Comparison of ENCODE assay signal across 11 mouse cellular contexts in genomic region chr16:21353545-21353944, GRCm38 (mm10).
A peak's percentile ranks its signal among the peaks of the same experiment; 100 is the strongest.
DNase-seq lines count a peak whose midpoint lies in the region; ATAC-seq and TF ChIP-seq lines count a peak whose summit lies in the region.
"Had no signal": no experiment of that assay in that cellular context is flagged by ENCODE, and none has a peak within 500 bp of the region (broad histone marks: within the 10 kb centered on the region; RNA-seq: fewer than 3 reads in every experiment).

No protein-coding gene starts in this region.

- no peak for TF ChIP-seq CTCF in forebrain, postnatal 0 days (IDR thresholded peaks at IDR 0.05; ENCODE audit: low read depth)
- TF ChIP-seq CTCF in midbrain, postnatal 0 days (IDR thresholded peaks at IDR 0.05) = no peak
- TF ChIP-seq CTCF in stomach, postnatal 0 days (IDR thresholded peaks at IDR 0.05; ENCODE audit: low read depth) = no peak

- TF ChIP-seq EP300 in stomach, postnatal 0 days (optimal IDR thresholded peaks at IDR 0.05) = no peak

- intact Hi-C loops in left cerebral cortex, postnatal 25 days (cut with DNase I) = loop anchor here (1.0 to 5.0 kb wide), 2 partner anchors 21 to 81 kb away; no protein-coding TSS in a partner anchor

- DNase-seq in forebrain, postnatal 0 days = peak; percentile 63
- DNase-seq in forebrain, embryonic 14.5 days (ENCODE audit: low spot score) = no peak
- peak; percentile 38 for DNase-seq in midbrain, postnatal 0 days (ENCODE audit: low spot score)
- DNase-seq in left cerebral cortex, postnatal 25 days (ENCODE audit: low spot score in 2 of 2) = peak; percentile 64 to 91
- no peak for DNase-seq in urinary bladder, postnatal 14 days (ENCODE audit: low spot score)
- no peak for DNase-seq in stomach, postnatal 0 days (ENCODE audit: low spot score)
- DNase-seq: lung, embryonic 14.5 days; thymus, adult 18-20 months had no signal

- no peak overlapping the region for H3K4me2 ChIP-seq in forebrain, postnatal 0 days (ENCODE audit: low read depth)
- H3K4me2 ChIP-seq in forebrain, embryonic 14.5 days (ENCODE audit: low read length) = no peak overlapping the region
- H3K4me2 ChIP-seq in midbrain, postnatal 0 days (ENCODE audit: low read depth, low read length, poor library complexity, severe bottlenecking) = no peak overlapping the region
- no peak overlapping the region for H3K4me2 ChIP-seq in midbrain, embryonic 16.5 days (ENCODE audit: low read length)
- no peak overlapping the region for H3K4me2 ChIP-seq in stomach, postnatal 0 days (replicated peaks; ENCODE audit: low read depth)
- H3K4me2 ChIP-seq in neural tube, embryonic 15.5 days = no peak overlapping the region
- H3K4me2 ChIP-seq: lung, embryonic 14.5 days; neural tube, embryonic 13.5 days had no signal

- H3K27ac ChIP-seq in forebrain, postnatal 0 days (ENCODE audit: low read depth, low read length) = no peak overlapping the region
- H3K27ac ChIP-seq in forebrain, embryonic 14.5 days (ENCODE audit: low read depth, low read length) = no peak overlapping the region
- no peak overlapping the region for H3K27ac ChIP-seq in midbrain, postnatal 0 days (ENCODE audit: low read depth, low read length)
- no peak overlapping the region for H3K27ac ChIP-seq in midbrain, embryonic 16.5 days (ENCODE audit: low read length)
- no peak overlapping the region for H3K27ac ChIP-seq in stomach, postnatal 0 days (replicated peaks)
- no peak overlapping the region for H3K27ac ChIP-seq in neural tube, embryonic 15.5 days (replicated peaks)
- H3K27ac ChIP-seq: neural tube, embryonic 13.5 days had no signal

- no peak overlapping the region for H3K9ac ChIP-seq in forebrain, postnatal 0 days
- H3K9ac ChIP-seq in forebrain, embryonic 14.5 days (ENCODE audit: low read length) = no peak overlapping the region
- no peak overlapping the region for H3K9ac ChIP-seq in midbrain, postnatal 0 days (replicated peaks; ENCODE audit: low read length, poor library complexity, severe bottlenecking)
- H3K9ac ChIP-seq in midbrain, embryonic 16.5 days (ENCODE audit: low read depth, low read length) = no peak overlapping the region
- H3K9ac ChIP-seq in stomach, postnatal 0 days (ENCODE audit: low read length) = no peak overlapping the region
- H3K9ac ChIP-seq in neural tube, embryonic 15.5 days (replicated peaks) = no peak overlapping the region
- H3K9ac ChIP-seq: lung, embryonic 14.5 days; neural tube, embryonic 13.5 days had no signal

- H3K36me3 ChIP-seq in forebrain, postnatal 0 days (ENCODE audit: insufficient read depth) = no peaks in the 10 kb centered on the region
- no peaks in the 10 kb centered on the region for H3K36me3 ChIP-seq in forebrain, embryonic 14.5 days (ENCODE audit: control insufficient read depth, insufficient read depth, low read length)
- no peaks in the 10 kb centered on the region for H3K36me3 ChIP-seq in midbrain, postnatal 0 days (ENCODE audit: insufficient read depth, low read length)
- H3K36me3 ChIP-seq in midbrain, embryonic 16.5 days (ENCODE audit: control insufficient read depth, insufficient read depth, low read length) = no peaks in the 10 kb centered on the region
- no peaks in the 10 kb centered on the region for H3K36me3 ChIP-seq in stomach, postnatal 0 days (ENCODE audit: control insufficient read depth, insufficient read depth, low read length)
- H3K36me3 ChIP-seq in neural tube, embryonic 15.5 days = no peaks in the 10 kb centered on the region
- H3K36me3 ChIP-seq: neural tube, embryonic 13.5 days had no signal

- no peaks in the 10 kb centered on the region for H3K27me3 ChIP-seq in forebrain, postnatal 0 days (ENCODE audit: insufficient read depth, low read length)
- no peaks in the 10 kb centered on the region; the same call in 1 of the 2 replicates for H3K27me3 ChIP-seq in forebrain, embryonic 14.5 days (replicated peaks; ENCODE audit: control insufficient read depth, insufficient read depth, low read length)
- no peaks in the 10 kb centered on the region for H3K27me3 ChIP-seq in midbrain, postnatal 0 days (ENCODE audit: insufficient read depth, low read length)
- no peaks in the 10 kb centered on the region for H3K27me3 ChIP-seq in midbrain, embryonic 16.5 days (ENCODE audit: control insufficient read depth, insufficient read depth, low read depth, low read length)
- no peaks in the 10 kb centered on the region for H3K27me3 ChIP-seq in stomach, postnatal 0 days (ENCODE audit: control insufficient read depth, insufficient read depth, low read length)
- no peaks in the 10 kb centered on the region for H3K27me3 ChIP-seq in neural tube, embryonic 15.5 days (replicated peaks)
- H3K27me3 ChIP-seq: neural tube, embryonic 13.5 days had no signal

- peak; percentile 90 for ATAC-seq in forebrain, postnatal 0 days
- ATAC-seq in forebrain, embryonic 14.5 days = no peak
- peak; percentile 41; the same call in 1 of the 2 replicates for ATAC-seq in midbrain, postnatal 0 days (ENCODE audit: low FRiP score)
- ATAC-seq in midbrain, embryonic 16.5 days = no peak; the same call in 1 of the 2 replicates
- no peak for ATAC-seq in stomach, postnatal 0 days (ENCODE audit: low FRiP score, low TSS enrichment)
- no peak for ATAC-seq in neural tube, embryonic 15.5 days (ENCODE audit: low FRiP score)

- no peaks in the 10 kb centered on the region for H3K9me3 ChIP-seq in forebrain, postnatal 0 days (ENCODE audit: low read length)
- no peaks in the 10 kb centered on the region for H3K9me3 ChIP-seq in forebrain, embryonic 14.5 days (replicated peaks; ENCODE audit: control insufficient read depth, low read length)
- H3K9me3 ChIP-seq in midbrain, postnatal 0 days (ENCODE audit: low read length) = no peaks in the 10 kb centered on the region
- no peaks in the 10 kb centered on the region for H3K9me3 ChIP-seq in midbrain, embryonic 16.5 days (replicated peaks; ENCODE audit: control insufficient read depth, low read length, poor library complexity, severe bottlenecking)
- H3K9me3 ChIP-seq in stomach, postnatal 0 days (ENCODE audit: control insufficient read depth, low read length) = no peaks in the 10 kb centered on the region
- no peaks in the 10 kb centered on the region for H3K9me3 ChIP-seq in neural tube, embryonic 15.5 days (replicated peaks)
- H3K9me3 ChIP-seq: neural tube, embryonic 13.5 days had no signal

- 0 out of 2 replicates have a peak, but pooled peaks cover 3% of the 10 kb centered on the region for H3K4me1 ChIP-seq in forebrain, postnatal 0 days (ENCODE audit: insufficient read depth)
- no peaks in the 10 kb centered on the region for H3K4me1 ChIP-seq in forebrain, embryonic 14.5 days (ENCODE audit: control insufficient read depth, insufficient read depth, low read length)
- H3K4me1 ChIP-seq in midbrain, postnatal 0 days (ENCODE audit: insufficient read depth, low read length) = 0 out of 2 replicates have a peak, but pooled peaks cover 3% of the 10 kb centered on the region
- H3K4me1 ChIP-seq in midbrain, embryonic 16.5 days (ENCODE audit: control insufficient read depth, insufficient read depth, low read length) = no peaks in the 10 kb centered on the region; the same call in 1 of the 2 replicates
- 0 out of 2 replicates have a peak, but pooled peaks cover 2% of the 10 kb centered on the region for H3K4me1 ChIP-seq in stomach, postnatal 0 days (replicated peaks; ENCODE audit: control insufficient read depth, insufficient read depth)
- H3K4me1 ChIP-seq in neural tube, embryonic 15.5 days = 0 out of 2 replicates have a peak, but pooled peaks cover 2% of the 10 kb centered on the region
- H3K4me1 ChIP-seq: neural tube, embryonic 13.5 days had no signal

- 24% methylated on average over 6 of the region's 6 CpGs for WGBS in forebrain, postnatal 0 days
- WGBS in forebrain, embryonic 14.5 days = 22% methylated on average over 6 of the region's 6 CpGs
- WGBS in midbrain, postnatal 0 days = 18% methylated on average over 6 of the region's 6 CpGs
- 18% methylated on average over 6 of the region's 6 CpGs for WGBS in midbrain, embryonic 16.5 days
- 15% methylated on average over 6 of the region's 6 CpGs for WGBS in stomach, postnatal 0 days
- 22% methylated on average over 6 of the region's 6 CpGs for WGBS in neural tube, embryonic 15.5 days

- no peak overlapping the region for H3K4me3 ChIP-seq in forebrain, postnatal 0 days (ENCODE audit: low read depth, low read length)
- no peak overlapping the region for H3K4me3 ChIP-seq in forebrain, embryonic 14.5 days (ENCODE audit: low read depth, low read length)
- H3K4me3 ChIP-seq in midbrain, postnatal 0 days (ENCODE audit: low read depth, low read length) = no peak overlapping the region
- H3K4me3 ChIP-seq in midbrain, embryonic 16.5 days (ENCODE audit: low read depth, low read length) = no peak overlapping the region
- no peak overlapping the region for H3K4me3 ChIP-seq in stomach, postnatal 0 days (ENCODE audit: low read depth, low read length)
- H3K4me3 ChIP-seq in neural tube, embryonic 15.5 days (replicated peaks) = no peak overlapping the region
- H3K4me3 ChIP-seq: neural tube, embryonic 13.5 days had no signal

Comparison
In these comparisons a context has a peak if more than half of its experiments do, and no peak if none do; other contexts are left out.
1. ATAC-seq: peak in forebrain, postnatal 0 days (single experiment) and midbrain, postnatal 0 days (single experiment); none in forebrain, embryonic 14.5 days (single experiment), midbrain, embryonic 16.5 days (single experiment), stomach, postnatal 0 days (single experiment) and neural tube, embryonic 15.5 days (single experiment).
2. DNase-seq: peak in forebrain, postnatal 0 days (single experiment), midbrain, postnatal 0 days (single experiment) and left cerebral cortex, postnatal 25 days (2 of 2); none in forebrain, embryonic 14.5 days (single experiment), urinary bladder, postnatal 14 days (single experiment) and stomach, postnatal 0 days (single experiment).